Mouse (Mus musculus): ENCODE data around the gene Lonrf2.

Gene Lonrf2

DNA sequence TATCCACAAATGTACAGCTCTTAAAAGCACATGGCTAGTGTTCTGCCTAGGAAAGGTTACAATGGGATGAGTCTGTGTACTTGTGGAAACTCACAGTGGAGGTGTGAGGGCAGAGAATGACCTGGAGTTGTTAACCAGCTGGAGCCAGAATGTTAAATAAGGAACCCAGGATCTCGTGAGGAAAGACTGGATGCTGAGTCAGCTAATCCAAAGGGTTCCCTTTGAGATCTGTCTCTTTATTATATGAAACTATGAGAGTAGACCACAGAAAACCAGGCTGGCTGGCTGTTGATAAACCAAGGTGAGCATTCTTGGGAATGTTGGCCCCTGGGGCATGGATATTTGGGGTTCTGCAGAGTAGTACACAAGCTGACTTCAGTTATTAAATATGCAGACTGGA, 3.4 kb upstream of the Lonrf2 start:
- DNase-seq (ENCODE audit: extremely low read depth, insufficient read length, low spot score) = no peak

DNA sequence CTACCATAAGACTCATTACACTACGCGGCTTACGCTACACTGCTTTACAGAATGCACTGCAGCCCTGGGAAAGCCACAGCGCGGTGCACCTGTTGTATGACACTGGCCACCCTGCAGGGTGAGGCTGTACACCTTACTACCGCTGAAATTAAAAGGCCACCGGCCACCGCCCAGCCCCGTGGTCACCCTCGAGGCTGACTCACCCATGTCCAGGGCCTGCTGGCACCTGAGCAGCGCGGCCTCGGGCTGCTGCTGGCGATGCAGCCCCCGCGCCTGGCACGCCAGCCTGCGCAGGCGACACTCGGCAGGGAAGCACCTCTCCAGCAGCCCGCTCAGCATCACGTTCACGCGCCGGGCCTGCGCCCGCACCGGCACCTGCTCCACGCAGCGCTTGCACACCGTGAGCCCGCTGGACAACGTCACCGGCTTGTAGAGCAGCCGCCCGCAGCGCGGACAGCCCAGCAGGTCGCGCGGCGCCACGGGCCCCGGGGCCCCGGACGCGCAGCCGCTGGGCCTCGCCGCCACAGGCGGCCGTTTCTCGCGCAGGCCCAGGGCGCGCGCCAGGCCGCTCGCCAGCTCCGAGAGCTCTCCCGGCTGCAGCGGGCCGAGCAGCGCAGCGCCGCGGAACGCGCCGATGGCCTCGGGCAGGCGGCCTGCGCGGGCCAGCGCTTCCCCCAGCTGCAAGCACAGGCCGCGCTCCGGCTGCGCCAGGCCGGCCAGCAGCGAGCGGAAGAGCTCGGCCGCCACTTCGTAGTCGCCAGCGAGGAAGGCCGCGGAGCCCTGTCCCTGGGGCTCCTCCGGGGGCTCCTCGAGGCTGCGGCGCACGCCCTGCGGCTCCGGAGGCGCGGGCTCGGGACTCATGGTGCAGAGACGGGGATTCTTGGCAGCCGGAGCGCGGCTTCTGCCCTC, 689 bp downstream of the Lonrf2 start:
- DNase-seq (ENCODE audit: extremely low read depth, insufficient read length, low spot score) = peak; percentile 4

GRCm38 (mm10) chr1:38834899-38835298, 1.6 kb downstream of the Lonrf2 start:
- DNase-seq (ENCODE audit: extremely low read depth, insufficient read length, low spot score) = no peak

DNA sequence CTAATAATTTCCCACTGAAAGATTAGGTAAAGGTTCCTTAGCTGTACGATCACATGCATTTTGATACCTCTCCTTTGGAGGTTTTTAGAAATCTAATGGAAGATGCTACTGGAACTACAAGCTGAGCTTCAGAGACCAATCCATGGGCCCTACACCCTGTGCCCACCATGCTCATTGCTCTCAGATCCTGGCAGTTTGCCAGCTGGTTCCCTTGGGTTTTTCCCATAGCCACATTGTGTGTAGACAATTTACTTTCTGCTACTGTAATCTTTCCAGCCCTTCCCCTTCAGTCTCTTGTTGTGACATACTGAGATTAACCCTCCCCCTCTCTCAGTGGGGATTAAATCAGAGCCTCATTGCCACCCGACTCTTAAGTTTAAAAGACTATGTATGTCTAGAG, 11.6 kb downstream of the Lonrf2 start:
- DNase-seq (ENCODE audit: extremely low read depth, insufficient read length, low spot score) = no peak

DNA sequence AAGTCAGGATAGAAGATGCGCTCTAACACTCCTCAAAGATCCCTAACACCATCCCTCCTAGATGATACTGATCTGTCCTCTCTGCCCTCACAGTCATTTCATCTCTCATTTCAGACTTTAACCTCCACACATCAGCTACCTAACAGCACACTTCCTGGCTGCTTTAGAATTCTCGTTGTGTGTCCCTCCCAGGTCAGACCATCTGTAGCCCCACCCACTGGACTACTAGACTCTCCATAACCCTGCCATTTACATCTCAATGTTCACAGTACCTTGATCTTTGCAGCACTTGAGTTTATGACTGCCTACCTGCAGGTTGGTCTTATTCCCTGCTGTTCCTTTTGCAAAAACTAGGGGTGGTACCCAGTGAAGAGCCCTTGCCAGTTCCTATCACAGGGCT, 12.7 kb downstream of the Lonrf2 start:
- DNase-seq (ENCODE audit: extremely low read depth, insufficient read length, low spot score) = no peak

DNA sequence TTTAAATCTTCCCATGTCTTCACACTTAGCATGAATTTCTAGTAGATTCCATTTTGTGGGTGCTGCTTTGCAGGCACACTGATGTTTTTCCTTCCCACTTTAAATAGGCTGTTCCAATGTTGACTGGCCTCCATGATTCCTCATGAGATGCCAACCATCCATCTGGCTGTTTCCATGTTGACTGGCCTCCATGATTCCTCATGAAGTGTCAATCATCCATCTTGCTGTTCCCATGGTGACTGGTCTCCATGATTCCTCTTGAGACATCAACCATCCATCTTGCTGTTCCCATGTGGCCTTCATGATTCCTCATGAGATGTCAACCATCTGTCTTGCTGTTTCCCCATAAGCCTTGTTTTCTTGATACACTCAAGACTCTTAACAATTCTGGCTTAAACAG, 16.8 kb downstream of the Lonrf2 start:
- no peak for DNase-seq (ENCODE audit: extremely low read depth, insufficient read length, low spot score)

DNA sequence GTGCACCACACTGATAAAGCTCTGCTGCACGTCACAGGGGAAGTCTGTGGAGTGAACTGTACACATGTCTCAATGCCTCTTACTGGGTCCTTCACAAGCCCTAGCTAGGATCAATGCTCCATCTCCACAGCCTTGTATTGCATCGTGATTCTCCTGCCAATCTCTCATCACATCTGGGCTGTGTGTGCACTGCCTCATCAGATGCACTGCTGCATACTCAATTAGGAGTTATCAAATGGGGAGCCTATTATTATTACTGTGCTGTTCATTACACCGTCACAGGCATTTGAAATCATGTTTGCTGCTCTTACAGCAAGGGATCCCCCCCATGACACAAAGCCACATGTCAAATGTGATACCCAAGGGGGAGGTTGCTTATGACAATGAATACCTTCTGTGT, 18.8 kb downstream of the Lonrf2 start:
- DNase-seq (ENCODE audit: extremely low read depth, insufficient read length, low spot score) = no peak

DNA sequence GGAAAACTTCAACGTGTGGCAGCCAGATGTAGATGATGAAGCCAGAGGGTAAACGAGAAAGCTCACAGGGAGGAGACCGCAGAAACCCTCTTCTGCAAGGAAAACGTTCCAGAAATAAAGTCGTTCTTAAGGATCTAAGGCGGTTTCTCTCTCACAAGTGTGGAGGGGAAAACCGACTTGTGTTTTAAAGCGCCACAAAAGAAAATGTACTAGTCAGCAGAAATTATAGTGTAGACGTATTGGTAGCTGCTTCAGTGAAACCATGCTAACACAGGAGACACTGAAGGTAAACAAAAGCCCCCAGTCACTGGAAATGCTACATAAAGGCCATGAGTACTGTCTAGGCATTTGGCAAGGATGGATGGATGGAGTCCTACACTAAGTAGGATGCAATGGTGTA, 19.2 kb downstream of the Lonrf2 start:
- DNase-seq (ENCODE audit: extremely low read depth, insufficient read length, low spot score) = no peak

DNA sequence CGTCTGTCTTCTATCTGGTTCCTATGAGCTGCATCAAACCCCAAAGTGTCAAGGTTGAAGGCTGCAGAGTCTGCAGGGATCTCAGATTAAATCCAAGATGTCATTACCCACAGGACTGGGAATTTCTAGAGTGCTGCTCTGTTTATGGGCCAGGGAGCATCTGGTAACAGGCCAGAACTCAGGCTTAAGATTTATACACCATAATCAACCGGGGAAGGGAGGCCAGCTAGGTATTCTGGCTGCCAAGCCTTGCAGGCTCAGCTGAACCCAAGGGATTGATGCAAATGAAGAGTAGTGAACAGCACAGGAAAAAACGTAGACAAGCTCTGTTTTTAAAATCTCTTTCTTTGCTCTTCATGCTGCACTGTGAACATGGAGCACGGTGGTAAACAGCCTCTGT, 20.2 kb downstream of the Lonrf2 start:
- no peak for DNase-seq (ENCODE audit: extremely low read depth, insufficient read length, low spot score)

DNA sequence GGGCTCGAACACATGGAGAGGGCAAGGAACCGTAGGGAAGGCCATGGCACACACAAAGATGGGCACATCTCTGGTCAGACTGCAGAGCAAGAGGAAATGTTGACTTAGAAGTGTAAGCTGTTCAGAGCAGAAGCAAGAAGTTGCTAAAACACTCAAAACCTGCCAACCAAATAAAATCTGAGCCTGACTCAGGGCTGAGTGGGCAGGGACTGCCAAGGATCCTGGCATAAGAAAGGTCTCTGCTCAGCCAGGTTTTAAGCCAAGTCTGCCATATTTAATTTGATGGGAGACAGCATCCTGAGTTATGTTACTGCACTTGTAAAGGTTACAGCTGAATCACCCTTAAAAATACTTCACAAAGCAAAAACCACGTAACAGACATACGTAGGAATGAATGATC, 29.4 kb downstream of the Lonrf2 start:
- DNase-seq (ENCODE audit: extremely low read depth, insufficient read length, low spot score) = no peak

GRCm38 (mm10) chr1:38800402-38800801, 36.1 kb downstream of the Lonrf2 start:
- DNase-seq (ENCODE audit: extremely low read depth, insufficient read length, low spot score) = no peak

DNA sequence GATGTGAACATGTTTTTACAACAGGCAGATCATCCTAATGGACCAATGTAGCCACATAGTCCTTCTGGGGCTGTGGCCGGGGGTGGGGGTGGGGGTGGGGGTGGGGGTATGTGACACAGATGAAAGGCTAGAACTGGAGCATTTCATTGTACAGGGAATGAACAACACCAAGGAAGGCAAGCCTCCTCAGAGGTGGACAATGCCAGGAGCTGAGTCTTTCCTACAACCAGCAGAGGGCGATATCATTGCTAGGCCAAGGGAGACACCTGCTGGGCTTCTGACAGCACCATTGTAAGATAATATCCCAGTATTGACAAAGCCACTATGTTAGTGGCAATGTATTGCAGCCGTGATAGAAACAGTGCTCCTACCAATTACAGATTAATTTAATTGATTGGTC, 37.2 kb downstream of the Lonrf2 start:
- no peak for DNase-seq (ENCODE audit: extremely low read depth, insufficient read length, low spot score)

DNA sequence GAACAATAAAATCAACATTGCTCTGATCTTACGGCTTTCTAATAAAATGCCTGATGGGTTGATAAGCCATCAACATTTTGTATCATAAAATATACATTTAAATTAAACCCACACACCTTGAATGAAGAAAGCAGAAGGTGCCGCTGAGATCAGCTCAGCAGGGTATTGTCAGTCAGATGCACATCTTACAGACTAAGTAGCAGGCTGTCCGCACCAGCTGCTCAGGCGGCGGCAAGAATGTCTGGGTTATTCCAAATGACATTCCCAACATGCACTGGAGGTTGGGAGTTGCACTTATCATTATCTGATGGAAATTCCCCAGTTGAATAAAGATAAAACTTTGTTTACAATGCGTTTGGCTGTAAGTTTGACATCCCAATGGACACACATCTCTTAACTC, 39.6 kb downstream of the Lonrf2 start:
- no peak for DNase-seq (ENCODE audit: extremely low read depth, insufficient read length, low spot score)

GRCm38 (mm10) chr1:38795496-38795895, 41.0 kb downstream of the Lonrf2 start:
- no peak for DNase-seq (ENCODE audit: extremely low read depth, insufficient read length, low spot score)

- DNase-seq (ENCODE audit: extremely low read depth, insufficient read length, low spot score) = no peak
Measured at GRCm38 (mm10) chr1:38791016-38791810, 45.3 kb downstream of the Lonrf2 start.

- DNase-seq (ENCODE audit: extremely low read depth, insufficient read length, low spot score) = no peak
Measured at GRCm38 (mm10) chr1:38789988-38790602, 46.4 kb downstream of the Lonrf2 start.

- DNase-seq (ENCODE audit: extremely low read depth, insufficient read length, low spot score) = no peak
Measured at GRCm38 (mm10) chr1:38788904-38789303, 47.6 kb downstream of the Lonrf2 start.

DNA sequence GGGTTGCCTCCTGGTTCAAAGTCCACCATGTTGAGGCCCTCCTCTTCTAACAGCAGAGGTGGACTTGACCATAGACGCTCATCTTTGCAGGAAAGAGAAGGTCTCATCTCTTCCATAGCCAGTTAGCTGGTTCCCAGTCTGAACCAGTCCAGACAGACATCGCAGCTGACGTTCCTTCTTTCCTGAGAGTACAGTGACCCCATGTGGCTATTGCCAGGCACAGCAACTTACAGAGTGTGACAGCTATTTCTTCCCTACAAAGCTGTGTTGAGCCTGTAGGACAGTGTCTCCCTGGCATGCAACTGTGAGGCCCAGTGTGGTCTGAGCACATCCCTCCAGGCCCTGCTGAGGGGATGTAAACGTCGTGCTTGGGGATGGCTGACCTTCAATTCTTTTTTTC, 49.1 kb downstream of the Lonrf2 start:
- DNase-seq (ENCODE audit: extremely low read depth, insufficient read length, low spot score) = no peak

- no peak for DNase-seq (ENCODE audit: extremely low read depth, insufficient read length, low spot score)
Measured at GRCm38 (mm10) chr1:38786358-38786757, 50.2 kb downstream of the Lonrf2 start.

GRCm38 (mm10) chr1:38778271-38778670, 58.2 kb downstream of the Lonrf2 start:
- no peak for DNase-seq (ENCODE audit: extremely low read depth, insufficient read length, low spot score)

GRCm38 (mm10) chr1:38777500-38777899, 59.0 kb downstream of the Lonrf2 start:
- no peak for DNase-seq (ENCODE audit: extremely low read depth, insufficient read length, low spot score)

All from 3134 (cell line).